Mouse (Mus musculus) testis, postnatal 10 days (tissue): Measurements from ENCODE around the gene Ube2z.
A peak's percentile ranks its signal among the peaks of the same experiment; 100 is the strongest.
"Not testable (repeated sequence)": the region's sequence is repeated elsewhere in the genome, so short reads cannot be mapped to it uniquely, and the experiment has no call there.

Experiments
- DNase-seq: peaks from one replicate; pipeline ENCODE4 v3.0.0; 2021; ENCODE audit warnings: low spot score

The Ube2z gene

DNA sequence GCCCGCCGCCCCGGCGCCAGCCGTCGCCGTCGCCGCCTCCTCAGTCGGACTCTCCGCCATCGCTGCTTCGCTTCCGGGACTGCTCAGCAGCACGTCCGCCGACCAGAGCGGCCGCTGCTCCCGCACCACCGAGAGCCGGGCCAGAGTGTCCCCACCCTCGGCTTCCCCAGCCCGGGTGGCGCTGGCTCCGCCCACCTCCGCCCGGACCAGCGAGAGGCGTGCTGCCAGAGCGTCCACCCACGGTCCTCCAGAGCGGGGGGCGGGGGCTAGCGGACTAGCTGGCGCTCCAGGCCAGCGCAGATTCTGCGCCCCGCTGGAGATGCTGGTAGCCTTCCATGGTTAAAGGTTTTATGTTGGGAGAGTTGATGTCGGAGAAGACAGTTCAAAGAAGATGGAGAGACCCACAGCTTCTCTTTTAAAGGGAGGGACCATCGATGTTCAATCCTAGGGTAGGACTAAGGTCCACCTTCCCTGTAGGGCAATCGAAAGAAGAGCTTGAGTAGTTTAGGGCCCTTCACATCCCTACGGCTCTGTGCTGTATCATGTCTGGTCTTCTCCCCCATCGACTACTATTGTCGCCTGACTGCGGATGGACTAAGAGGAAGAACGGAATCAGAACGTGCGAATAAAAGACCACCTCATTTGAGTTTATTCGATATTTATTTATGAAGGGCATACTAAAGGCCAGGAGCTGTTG lies at the start of gene Ube2z:
TSS of gene Ube2z (minus strand) at position 174 of the 697 bp plus-strand sequence.
- DNase-seq: peak; percentile 99

- DNase-seq: no peak
These were observed 48.9 kb upstream of the Ube2z start for GRCm38 (mm10) chr11:96114077-96114476.

DNA sequence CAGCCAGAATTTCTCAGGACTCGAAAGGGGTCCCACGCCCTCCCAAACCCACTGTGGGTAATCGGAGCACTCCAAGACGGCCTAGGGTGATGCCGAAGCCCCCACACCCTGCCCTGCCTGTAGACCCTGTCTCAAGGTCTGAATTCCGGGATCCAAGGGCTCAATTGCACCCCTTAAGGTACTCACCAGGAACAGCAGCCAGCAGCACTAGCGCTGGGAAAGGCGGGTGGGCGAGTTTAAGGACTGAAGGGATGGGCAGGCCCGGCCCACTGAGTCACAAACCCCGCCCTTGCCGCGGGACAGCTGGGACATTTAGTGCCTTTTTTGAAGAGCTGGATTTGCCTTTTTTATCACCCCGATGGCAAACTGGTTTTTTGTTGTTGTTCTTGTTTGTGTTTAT lies 46.6 kb upstream of the Ube2z start, which contains the start of gene Calcoco2:
TSS of gene Calcoco2 (minus strand) at position 214 of the 400 bp plus-strand sequence.
- DNase-seq: no peak

DNA sequence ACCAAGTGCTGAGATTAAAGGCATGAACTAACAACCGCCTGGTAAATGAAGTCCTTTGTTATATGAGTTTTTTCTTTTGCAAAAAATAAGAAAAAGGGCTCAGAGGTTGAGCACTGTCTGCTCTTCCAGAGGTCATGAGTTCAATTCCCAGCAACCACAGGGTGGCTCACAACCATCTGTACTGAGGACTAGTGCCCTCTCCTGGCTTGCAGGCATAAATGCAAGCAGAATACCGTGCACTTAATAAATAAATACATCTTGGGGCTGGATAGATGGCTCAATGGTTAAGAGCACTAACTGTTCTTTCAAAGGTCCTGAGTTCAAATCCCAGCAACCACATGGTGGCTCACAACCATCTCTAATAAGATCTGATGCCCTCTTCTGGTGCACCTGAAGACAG lies 45.8 kb upstream of the Ube2z start:
- DNase-seq: not testable (repeated sequence)

DNA sequence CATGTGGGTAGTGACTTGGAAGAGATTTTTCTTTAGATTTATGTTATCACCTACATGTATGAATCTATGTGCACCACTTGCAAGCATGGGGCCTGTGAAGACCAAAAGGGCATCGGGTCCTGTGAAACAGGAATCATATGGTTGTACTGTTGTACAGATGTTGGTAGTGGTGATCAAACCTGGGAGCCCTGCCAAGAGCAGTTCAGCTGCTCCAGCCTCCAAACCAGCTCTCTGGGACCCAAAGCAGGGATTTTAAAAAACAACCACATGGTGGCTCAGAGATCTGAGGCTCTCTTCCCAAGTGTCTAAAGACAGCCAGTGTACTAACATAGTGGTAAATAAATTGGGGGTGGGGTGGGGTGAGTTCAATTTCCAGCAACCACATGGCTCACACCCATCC lies 43.2 kb upstream of the Ube2z start:
- DNase-seq: no peak

GRCm38 (mm10) chr11:96093361-96093760 lies 28.2 kb upstream of the Ube2z start:
- DNase-seq: peak; percentile 65

- no peak for DNase-seq
These were observed 27.6 kb upstream of the Ube2z start for GRCm38 (mm10) chr11:96092674-96093291.

- no peak for DNase-seq
These were observed 25.9 kb upstream of the Ube2z start for GRCm38 (mm10) chr11:96091073-96091472.

DNA sequence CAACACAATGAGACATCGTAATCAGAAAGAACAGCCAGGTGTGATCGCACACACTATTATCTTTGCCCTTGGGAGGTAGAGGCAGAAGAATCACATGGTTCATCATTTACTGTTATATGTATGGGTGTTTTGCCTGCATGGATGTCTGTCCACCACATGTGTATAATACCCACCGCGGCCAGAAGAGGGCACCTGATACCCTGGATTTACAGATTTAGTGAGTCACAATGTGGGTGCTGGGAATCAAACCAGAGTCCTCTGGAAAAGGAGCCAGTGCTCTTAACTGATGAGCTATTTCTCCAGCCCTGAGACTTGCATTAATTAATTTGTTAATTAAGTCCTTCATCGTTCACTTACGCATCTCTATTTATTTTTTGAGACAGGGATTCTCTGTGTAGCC lies 22.8 kb upstream of the Ube2z start:
- no peak for DNase-seq

GRCm38 (mm10) chr11:96082682-96083081 lies 17.5 kb upstream of the Ube2z start:
- no peak for DNase-seq

DNA sequence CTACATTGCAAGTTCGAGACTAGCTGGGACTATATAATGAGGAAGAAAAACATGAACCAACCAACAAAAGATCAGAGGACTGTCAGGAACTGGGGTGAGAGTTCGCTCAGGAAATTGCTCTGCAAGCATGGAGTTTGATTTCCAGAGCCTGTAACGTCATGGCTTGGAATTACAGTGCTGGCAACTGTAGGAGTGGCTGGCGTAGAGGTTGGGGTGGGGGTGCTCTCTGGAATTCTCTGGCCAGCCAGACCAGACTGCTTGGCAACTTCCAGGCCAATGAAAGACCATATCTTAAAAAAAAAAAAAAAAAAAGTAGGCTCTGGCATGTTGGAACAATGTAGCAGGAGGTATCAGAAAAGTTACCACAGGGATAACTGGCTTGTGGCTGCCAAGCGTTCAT lies 15.5 kb upstream of the Ube2z start:
- no peak for DNase-seq

DNA sequence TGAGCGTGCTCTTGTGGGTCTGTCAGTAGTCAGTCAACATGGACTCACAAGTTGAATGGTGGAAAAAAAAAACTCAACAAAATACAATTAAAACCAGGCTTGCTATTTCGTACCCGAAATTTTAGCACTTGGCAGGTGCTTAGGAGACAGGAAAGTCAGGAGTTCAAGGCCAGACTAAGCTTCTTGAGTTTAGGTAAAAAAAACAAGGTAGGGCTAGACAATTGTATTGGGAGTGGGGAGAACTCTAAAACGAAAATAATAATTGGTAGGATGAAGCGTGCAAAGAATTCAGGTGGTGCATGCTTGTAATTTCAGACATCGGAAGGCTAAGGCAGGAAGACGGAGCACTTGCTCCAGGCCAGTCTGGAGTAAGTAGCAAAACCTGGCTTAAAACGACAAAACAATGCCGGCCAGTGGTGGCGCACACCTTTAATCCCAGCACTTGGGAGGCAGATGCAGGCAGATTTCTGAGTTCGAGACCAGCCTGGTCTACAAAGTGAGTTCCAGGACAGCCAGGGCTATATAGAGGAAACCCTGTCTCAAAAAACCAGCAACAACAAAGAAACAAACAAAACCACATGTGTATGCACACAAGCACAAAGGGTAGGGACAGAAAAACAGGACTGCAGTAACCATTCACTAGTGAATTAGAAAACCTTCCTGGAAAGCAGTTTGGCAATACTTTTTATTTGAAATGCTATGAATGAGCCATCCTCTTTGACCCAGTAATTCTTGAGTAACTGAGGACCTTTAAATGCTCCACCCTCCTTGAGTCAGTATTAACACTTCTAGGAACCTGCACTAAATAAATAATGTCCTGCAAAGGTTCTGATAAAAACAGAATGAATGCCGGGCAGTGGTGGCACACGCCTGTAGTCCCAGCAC lies 11.3 kb upstream of the Ube2z start:
- DNase-seq: no peak

GRCm38 (mm10) chr11:96075509-96076220 lies 10.5 kb upstream of the Ube2z start, which contains the start of gene Atp5g1:
Gene Atp5g1, minus strand, starts transcription at chr11:96075670.
- peak; percentile 93 for DNase-seq

- DNase-seq: peak; percentile 49
These were observed 10.0 kb upstream of the Ube2z start for GRCm38 (mm10) chr11:96075177-96075508.

- no peak for DNase-seq
These were observed 9.4 kb upstream of the Ube2z start for GRCm38 (mm10) chr11:96074351-96075176.

DNA sequence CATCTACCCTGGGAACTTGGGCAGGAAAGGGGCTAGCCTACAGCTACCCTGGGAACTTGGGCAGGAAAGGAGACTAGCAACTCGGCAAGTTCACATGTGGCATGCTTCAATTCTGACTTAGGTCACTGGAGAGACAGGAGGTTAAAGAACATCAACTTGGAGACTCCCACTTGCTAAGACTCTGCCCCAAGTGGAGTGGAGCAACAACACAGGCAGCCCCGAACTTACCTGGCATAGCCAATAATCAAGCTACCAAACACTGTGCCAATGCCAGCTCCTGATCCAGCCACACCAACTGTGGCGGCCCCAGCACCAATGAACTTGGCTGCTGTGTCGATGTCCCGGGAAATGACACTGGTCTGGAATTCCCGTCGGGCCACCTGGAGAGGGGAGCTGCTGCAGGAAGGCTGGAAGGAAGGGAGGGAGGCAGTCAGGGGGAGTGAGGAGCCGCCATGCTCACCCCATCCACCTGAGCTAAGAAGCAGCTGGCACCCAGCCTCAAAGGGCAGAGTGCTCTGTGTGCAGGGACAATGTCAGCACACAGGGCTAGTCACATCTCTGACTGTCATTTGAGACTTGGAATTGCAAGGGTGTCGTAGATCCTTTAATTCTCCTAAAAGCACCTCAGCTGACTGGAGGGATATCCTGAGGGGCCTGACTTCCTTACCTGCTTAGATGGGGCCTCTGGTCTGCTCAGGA lies 8.3 kb upstream of the Ube2z start:
- no peak for DNase-seq

DNA sequence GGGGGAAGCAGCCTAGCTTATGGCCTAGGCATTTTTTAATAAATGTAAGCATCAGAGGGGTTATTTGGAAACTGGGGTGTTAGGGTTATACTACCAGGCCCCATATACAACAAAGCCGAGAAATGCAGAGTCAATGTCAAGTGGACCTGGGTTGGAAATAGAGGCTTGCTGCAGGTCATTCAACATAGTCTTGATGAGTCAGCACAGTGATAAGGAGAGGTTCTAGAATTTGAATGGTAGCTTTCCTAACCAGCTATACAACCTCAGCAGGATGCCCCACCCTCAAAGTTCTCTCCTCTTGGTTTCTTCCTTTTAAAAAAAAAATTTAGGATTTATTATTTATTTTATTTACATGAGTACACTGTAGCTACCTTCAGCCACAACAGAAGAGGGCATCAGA lies 5.8 kb upstream of the Ube2z start:
- no peak for DNase-seq

DNA sequence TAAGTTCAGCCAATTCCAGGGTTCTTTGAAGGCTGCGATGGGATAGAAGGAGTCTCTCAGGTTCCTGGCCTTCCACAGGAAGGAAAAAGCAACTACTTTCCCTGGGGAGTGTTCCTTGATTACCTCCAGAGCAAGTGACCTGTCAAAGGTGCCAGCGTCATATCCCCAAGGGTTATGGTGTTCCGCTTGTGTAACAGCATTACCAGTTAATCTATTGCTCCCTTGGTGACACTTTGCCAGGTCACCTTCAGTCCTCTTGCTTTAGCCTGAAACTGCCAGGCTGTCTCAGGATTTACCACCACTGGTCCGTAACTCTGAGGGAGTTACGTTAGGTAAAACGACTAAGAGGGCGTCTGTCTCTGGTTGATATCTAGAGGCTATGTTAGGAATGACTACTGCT lies 5.2 kb upstream of the Ube2z start:
- DNase-seq: no peak

GRCm38 (mm10) chr11:96068231-96068630 lies 3.0 kb upstream of the Ube2z start:
- DNase-seq: no peak

- peak; percentile 78 for DNase-seq
These were observed 520 bp downstream of the Ube2z start for GRCm38 (mm10) chr11:96064521-96065214.
